Mouse (Mus musculus) lung, postnatal 0 days (tissue): ENCODE measurements at regions not wholly inside any gene's neighbourhood (a gene's known extent, or its start where the extent isn't known, plus 50 kb on each side); places are given as distances from the start of the nearest gene placed in this dataset.
A peak's percentile ranks its signal among the peaks of the same experiment; 100 is the strongest.

Experiments
- ATAC-seq: fragments of 200-750 bp; cut with Nextera tagmentation; 2 replicates; pipeline ENCODE4 v1.8.0; 2017; ENCODE audit warnings: moderate library complexity
- DNase-seq: peaks from one replicate; pipeline ENCODE4 v3.0.0-alpha.2; 2016; ENCODE audit warnings: low spot score
- H3K27ac ChIP-seq: fragments of 300-500 bp; sonication (generic); 2 replicates; pipeline ENCODE4 v1.5.1; 2014; ENCODE audit warnings: antibody characterized with exemption, mild to moderate bottlenecking, low read length, mixed read lengths
- H3K27me3 ChIP-seq: fragments of 300-500 bp; sonication (generic); replicated peaks from 2 replicates; pipeline ENCODE4 v1.6.1; 2014; ENCODE audit warnings: low read length, mixed read lengths; ENCODE audit not compliant: insufficient read depth
- H3K36me3 ChIP-seq: fragments of 300-500 bp; sonication (generic); 2 replicates; pipeline ENCODE4 v1.6.1; 2014; ENCODE audit warnings: low read length, mixed read lengths; ENCODE audit not compliant: insufficient read depth
- H3K4me1 ChIP-seq: fragments of 300-500 bp; sonication (generic); 2 replicates; pipeline ENCODE4 v1.6.1; 2014; ENCODE audit warnings: antibody characterized with exemption, low read depth, low read length, mixed read lengths; ENCODE audit not compliant: insufficient read depth
- H3K4me2 ChIP-seq: fragments of 300-500 bp; sonication (generic); replicated peaks from 2 replicates; pipeline ENCODE4 v1.6.1; 2014; ENCODE audit warnings: low read depth, mild to moderate bottlenecking, low read length, moderate library complexity, mixed read lengths
- H3K4me3 ChIP-seq: fragments of 300-500 bp; sonication (generic); 2 replicates; pipeline ENCODE4 v1.5.1; 2014; ENCODE audit warnings: low read depth, low read length
- H3K9ac ChIP-seq: fragments of 300-500 bp; sonication (generic); replicated peaks from 2 replicates; pipeline ENCODE4 v1.6.1; 2014; ENCODE audit warnings: low read depth, mild to moderate bottlenecking
- H3K9me3 ChIP-seq: fragments of 300-500 bp; sonication (generic); 2 replicates; pipeline ENCODE4 v1.6.1; 2016; ENCODE audit warnings: low read length, mixed read lengths
- CTCF ChIP-seq: IDR thresholded peaks from 2 replicates; pipeline ENCODE4 v1.5.1; 2016; ENCODE audit warnings: antibody characterized with exemption, mild to moderate bottlenecking
- EP300 ChIP-seq: IDR thresholded peaks from 2 replicates; pipeline ENCODE4 v1.6.1; 2016; ENCODE audit warnings: antibody characterized with exemption, mild to moderate bottlenecking, control low read depth
- WGBS: fragments of 180-500 bp; shearing (Covaris S2); extraction: QIAGEN DNeasy Blood & Tissue Kit; methylation state at CpG from one replicate; pipeline ENCODE4 v1.1.7; 2014; 5-methylcytosine and 5-hydroxymethylcytosine counted together

DNA sequence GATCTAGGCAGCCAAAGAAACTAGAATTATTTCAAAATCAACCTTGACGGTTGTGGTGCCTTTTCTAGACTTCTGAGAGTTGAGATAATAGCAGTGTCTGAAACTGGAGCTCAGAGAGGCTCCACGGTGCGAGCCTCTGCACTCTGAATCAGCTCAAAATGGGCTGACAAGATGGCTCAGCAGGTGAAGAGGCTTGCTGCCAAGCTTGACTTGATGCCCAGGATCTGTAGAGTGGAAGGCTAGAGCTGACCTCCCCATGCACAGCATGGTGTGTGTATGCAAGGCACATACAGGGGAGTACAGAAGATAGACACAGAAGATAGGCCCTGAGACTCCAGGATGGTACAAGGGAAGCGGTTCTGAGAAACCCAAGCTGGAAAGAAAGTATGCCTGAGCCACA lies 100.5 kb upstream of the Ubr2 start:
- 82% methylated on average over 4 of the region's 4 CpGs for WGBS
- H3K36me3 ChIP-seq: no peaks in the 10 kb centered on the region
- DNase-seq (no peak), ATAC-seq (no peak)
- H3K27me3 ChIP-seq: no peaks in the 10 kb centered on the region
- H3K4me3 ChIP-seq: no peak overlapping the region
- no peak for TF ChIP-seq EP300
- H3K9ac ChIP-seq: no peak overlapping the region
- H3K4me1 ChIP-seq: no peaks in the 10 kb centered on the region
- no peak overlapping the region for H3K4me2 ChIP-seq
- H3K27ac ChIP-seq: no peak overlapping the region
- H3K9me3 ChIP-seq: no peaks in the 10 kb centered on the region

GRCm38 (mm10) chr17:47104328-47104727 lies 94.0 kb upstream of the Ubr2 start:
- Histone ChIP-seq H3K9ac (no peak overlapping the region), H3K9me3 (no peaks in the 10 kb centered on the region), H3K27me3 (no peaks in the 10 kb centered on the region), H3K4me3 (no peak overlapping the region), H3K4me1 (no peaks in the 10 kb centered on the region), H3K27ac (no peak overlapping the region), H3K4me2 (no peak overlapping the region), H3K36me3 (no peaks in the 10 kb centered on the region)
- DNase-seq (no peak), ATAC-seq (no peak)
- TF ChIP-seq EP300 (no peak), CTCF (no peak)
- 57% methylated on average over 4 of the region's 4 CpGs for WGBS

DNA sequence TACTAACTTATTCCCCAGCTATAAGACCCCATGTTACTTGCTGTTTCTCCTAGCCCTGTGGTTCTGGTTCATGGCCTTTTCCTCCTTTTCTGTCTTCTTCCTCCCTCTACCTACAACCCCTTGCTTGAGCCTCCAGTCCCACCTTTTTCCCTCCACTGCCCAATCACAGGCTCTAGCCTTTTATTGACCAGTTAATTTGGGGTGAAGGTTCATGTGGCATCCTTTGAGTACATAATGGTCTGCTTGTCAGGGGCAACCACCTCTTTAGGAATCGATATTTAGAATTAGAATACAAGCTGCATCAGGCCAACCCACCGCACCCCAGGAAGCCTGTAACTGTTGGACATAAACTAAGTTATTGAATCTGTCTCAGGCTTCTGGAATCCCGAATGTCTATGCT lies 84.8 kb upstream of the Ubr2 start:
- Histone ChIP-seq H3K4me1 (no peaks in the 10 kb centered on the region), H3K4me3 (no peak overlapping the region), H3K36me3 (no peaks in the 10 kb centered on the region), H3K27ac (no peak overlapping the region), H3K9ac (no peak overlapping the region), H3K4me2 (no peak overlapping the region), H3K27me3 (no peaks in the 10 kb centered on the region), H3K9me3 (no peaks in the 10 kb centered on the region)
- no peak for TF ChIP-seq CTCF
- no peak for TF ChIP-seq EP300
- no peak for DNase-seq
- no peak for ATAC-seq
- WGBS: 86% methylated on average over 3 of the region's 3 CpGs

GRCm38 (mm10) chr17:47092076-47092475 lies 81.7 kb upstream of the Ubr2 start:
- Histone ChIP-seq H3K4me2 (no peak overlapping the region), H3K36me3 (no peaks in the 10 kb centered on the region), H3K4me1 (no peaks in the 10 kb centered on the region), H3K9me3 (peaks cover 4% of the 10 kb centered on the region; the same call in 1 of the 2 replicates), H3K4me3 (no peak overlapping the region), H3K9ac (no peak overlapping the region), H3K27ac (no peak overlapping the region), H3K27me3 (no peaks in the 10 kb centered on the region)
- no peak for DNase-seq
- WGBS: 93% methylated on average over 9 of the region's 9 CpGs
- ATAC-seq: no peak
- TF ChIP-seq EP300 (no peak), CTCF (no peak)

DNA sequence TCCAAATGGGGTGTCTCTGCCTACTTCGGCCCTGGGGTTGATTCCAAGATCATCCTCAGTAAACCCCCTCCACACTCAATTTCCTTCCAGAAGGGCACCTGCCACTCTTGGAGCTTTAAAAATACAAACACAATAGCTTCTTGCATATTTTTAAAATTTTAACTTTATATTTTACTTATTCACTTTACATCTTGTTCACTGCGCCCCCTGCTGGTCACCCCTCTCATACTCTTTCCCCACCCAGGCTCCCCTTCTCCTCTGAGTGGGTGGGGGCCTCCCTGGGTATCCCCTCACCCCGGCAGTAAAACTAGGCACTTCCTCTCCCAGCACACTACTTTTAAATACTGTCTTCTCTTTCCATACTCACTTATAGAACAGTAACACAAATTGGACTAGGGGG lies 79.4 kb upstream of the Ubr2 start:
- no peak overlapping the region for H3K4me2 ChIP-seq
- no peak overlapping the region for H3K27ac ChIP-seq
- H3K27me3 ChIP-seq: no peaks in the 10 kb centered on the region
- no peak for ATAC-seq
- no peaks in the 10 kb centered on the region for H3K36me3 ChIP-seq
- no peak overlapping the region for H3K4me3 ChIP-seq
- peaks cover 4% of the 10 kb centered on the region; the same call in 1 of the 2 replicates for H3K9me3 ChIP-seq
- WGBS: 78% methylated on average over 3 of the region's 3 CpGs
- TF ChIP-seq EP300: no peak
- TF ChIP-seq CTCF: peak; percentile 43
- no peak for DNase-seq
- H3K4me1 ChIP-seq: no peaks in the 10 kb centered on the region
- H3K9ac ChIP-seq: no peak overlapping the region

- Histone ChIP-seq H3K4me1 (no peaks in the 10 kb centered on the region), H3K9me3 (no peaks in the 10 kb centered on the region), H3K4me2 (no peak overlapping the region), H3K4me3 (no peak overlapping the region), H3K9ac (no peak overlapping the region), H3K27ac (no peak overlapping the region), H3K27me3 (no peaks in the 10 kb centered on the region), H3K36me3 (no peaks in the 10 kb centered on the region)
- ATAC-seq (no peak), DNase-seq (no peak)
- TF ChIP-seq CTCF (no peak), EP300 (no peak)
- 88% methylated on average over 2 of the region's 2 CpGs for WGBS
These were observed 58.9 kb upstream of the Ubr2 start for GRCm38 (mm10) chr17:47069206-47069605.

GRCm38 (mm10) chr17:47065307-47065901 lies 55.0 kb upstream of the Ubr2 start:
- Histone ChIP-seq H3K9me3 (no peaks in the 10 kb centered on the region), H3K36me3 (no peaks in the 10 kb centered on the region), H3K27me3 (no peaks in the 10 kb centered on the region), H3K27ac (no peak overlapping the region), H3K4me1 (no peaks in the 10 kb centered on the region), H3K4me3 (no peak overlapping the region), H3K9ac (no peak overlapping the region), H3K4me2 (no peak overlapping the region)
- 71% methylated on average over 4 of the region's 4 CpGs for WGBS
- TF ChIP-seq EP300 (no peak), CTCF (no peak)
- no peak for DNase-seq
- no peak for ATAC-seq
